Comparison of ENCODE assay signal across 8 mouse cellular contexts in the genomic region with DNA sequence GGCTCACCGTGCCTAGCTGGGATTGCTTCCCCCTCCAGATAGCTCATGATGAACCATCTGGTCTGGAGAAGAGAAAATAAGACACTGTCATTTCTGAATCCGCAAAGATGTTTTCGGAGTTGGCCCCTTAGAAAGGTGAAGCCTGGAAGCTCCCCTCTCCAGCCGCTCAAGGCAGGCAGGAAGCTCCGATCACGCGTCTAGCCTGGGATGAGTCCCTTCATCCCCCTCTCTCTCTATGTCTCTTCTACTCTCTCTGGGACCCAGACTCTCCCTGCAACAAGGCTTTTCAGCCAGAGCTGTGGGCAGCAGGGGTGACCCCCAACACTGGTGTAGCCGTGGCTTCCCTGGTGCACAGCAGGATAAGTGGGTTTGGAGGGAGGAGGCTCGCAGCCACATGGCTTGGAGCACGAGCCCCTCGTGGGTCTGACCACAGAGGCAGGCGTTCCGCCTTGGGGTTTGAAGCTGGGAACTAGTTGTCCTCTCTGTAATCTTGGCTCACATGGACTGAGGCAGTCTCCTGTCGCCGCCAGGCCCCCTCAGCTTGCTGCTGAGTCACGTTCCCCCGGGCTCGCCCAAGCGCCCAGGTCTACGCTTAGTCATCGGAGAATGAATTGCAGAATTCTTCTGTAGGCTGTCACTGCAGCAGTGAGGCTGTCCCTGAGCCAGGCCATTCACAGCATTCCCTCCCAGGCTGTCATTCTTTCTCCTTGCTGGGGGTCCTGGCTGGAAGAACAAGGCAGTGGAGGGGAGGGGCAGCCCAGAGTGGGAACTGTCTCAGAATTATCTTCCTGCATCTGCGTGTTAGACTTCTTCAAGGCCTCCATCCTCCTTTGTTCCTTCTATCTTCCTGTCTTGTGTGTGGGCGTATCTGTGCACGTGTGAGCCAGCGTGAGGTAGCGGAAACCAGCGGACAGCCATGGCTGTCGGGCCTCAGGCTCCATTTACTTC. TPM values are rescaled to one million over a fixed set of nuclear protein-coding genes. Genes with fewer than 3 reads are reported as not detected.
DNase-seq lines count a peak whose midpoint lies in the region; ATAC-seq and TF ChIP-seq lines count a peak whose summit lies in the region.

No protein-coding gene starts in this region.

- H3K9ac ChIP-seq in intestine, embryonic 16.5 days (ENCODE audit: low read depth, low read length) = no peak overlapping the region

- no peaks in the 10 kb centered on the region for H3K36me3 ChIP-seq in intestine, embryonic 16.5 days (ENCODE audit: control insufficient read depth, insufficient read depth, low read length)

- intact Hi-C loops in gastrocnemius, adult 2 months (cut with DNase I) = no loop called here

- no peak overlapping the region for H3K4me3 ChIP-seq in bone marrow, adult 2 months (replicated peaks; ENCODE audit: control insufficient read depth, low read depth, low read length)
- no peak overlapping the region for H3K4me3 ChIP-seq in gastrocnemius, adult 2 months
- no peak overlapping the region for H3K4me3 ChIP-seq in intestine, embryonic 16.5 days (ENCODE audit: low read length)

- no peak for TF ChIP-seq CTCF in bone marrow, adult 2 months (IDR thresholded peaks at IDR 0.05; ENCODE audit: control insufficient read depth, insufficient read depth, low read length)
- TF ChIP-seq CTCF in gastrocnemius, adult 2 months (IDR thresholded peaks at IDR 0.05) = no peak

- 29% methylated on average over 28 of the region's 28 CpGs for WGBS in bone marrow, adult 2 months
- WGBS in intestine, embryonic 16.5 days = 63% methylated on average over 28 of the region's 28 CpGs

- peak; percentile 15; the same call in 1 of the 2 replicates for TF ChIP-seq POLR2A in bone marrow, adult 2 months (IDR thresholded peaks at IDR 0.05; ENCODE audit: borderline replicate concordance, control insufficient read depth, low read depth, low read length)

- no peaks in the 10 kb centered on the region for H3K9me3 ChIP-seq in intestine, embryonic 16.5 days (ENCODE audit: control insufficient read depth, low read length)

- peaks cover 3% of the 10 kb centered on the region; the same call in 1 of the 2 replicates for H3K4me1 ChIP-seq in bone marrow, adult 2 months (ENCODE audit: control insufficient read depth, insufficient read depth, low read length)
- no peaks in the 10 kb centered on the region; the same call in 1 of the 2 replicates for H3K4me1 ChIP-seq in intestine, embryonic 16.5 days (ENCODE audit: control insufficient read depth, insufficient read depth, low read length)

- peak; percentile 73 for ATAC-seq in intestine, embryonic 16.5 days
- peak; percentile 84 for ATAC-seq in megakaryocyte progenitor cell, adult 5-6 weeks (replicated peaks; ENCODE audit: poor library complexity)

- no peaks in the 10 kb centered on the region for H3K27me3 ChIP-seq in intestine, embryonic 16.5 days (replicated peaks; ENCODE audit: control insufficient read depth, insufficient read depth, low read length)

- H3K4me2 ChIP-seq in intestine, embryonic 16.5 days (ENCODE audit: low read depth, low read length) = no peak overlapping the region

- peak; percentile 52 to 56 for DNase-seq in cerebellum, postnatal 10 days
- no peak for DNase-seq in cerebellum, adult 11-12 months
- peak; percentile 95 for DNase-seq in 416B (ENCODE audit: low read depth)
- peak; percentile 74 for DNase-seq in gastrocnemius, adult 2 months
- DNase-seq in thymus, postnatal 10 days (ENCODE audit: low spot score in 2 of 2) = peak; percentile 39 to 53

- peak overlapping the region; percentile 77 for H3K27ac ChIP-seq in bone marrow, adult 2 months (ENCODE audit: control insufficient read depth, insufficient read depth, low read depth, low read length, poor library complexity)
- H3K27ac ChIP-seq in gastrocnemius, adult 2 months = peak overlapping the region; percentile 70
- no peak overlapping the region for H3K27ac ChIP-seq in intestine, embryonic 16.5 days (ENCODE audit: low read length)

RNA-seq across cellular contexts. Expression of gene Trim56, which starts 13.2 kb away (rescaled TPM):
- polyA plus RNA-seq in bone marrow, adult 2 months (2011; ENCODE audit: insufficient read depth, insufficient read length, low replicate concordance, missing spikeins) = 25.2 and 31.3 TPM in 2 replicates
- total RNA-seq in gastrocnemius, adult 2 months (2021) = 1 to 10 TPM; 7.5 to 9.3 TPM
- polyA plus RNA-seq in intestine, embryonic 16.5 days (2015; fragmentation: Nextera tagmentation; extraction: Ambion mirVana) = 5.5 and 6.5 TPM in 2 replicates
- 8.1 and 8.7 TPM in 2 replicates for total RNA-seq in megakaryocyte progenitor cell, adult 5-6 weeks (2015)
- total RNA-seq in megakaryocyte progenitor cell, adult 5-6 weeks (2017) = 24.7 and 25.6 TPM in 2 replicates

RNA-seq across cellular contexts. Expression of gene Serpine1, which starts 30.8 kb away (rescaled TPM):
- polyA plus RNA-seq in bone marrow, adult 2 months (2011; ENCODE audit: insufficient read depth, insufficient read length, low replicate concordance, missing spikeins) = 0.95 and 3.1 TPM in 2 replicates
- 1 to 10 TPM; 2.5 to 2.8 TPM for total RNA-seq in gastrocnemius, adult 2 months (2021)
- polyA plus RNA-seq in intestine, embryonic 16.5 days (2015; fragmentation: Nextera tagmentation; extraction: Ambion mirVana) = 0.24 and 0.29 TPM in 2 replicates
- 0.22 TPM in 1 of 2 replicates, not detected in the other for total RNA-seq in megakaryocyte progenitor cell, adult 5-6 weeks (2015)
- total RNA-seq in megakaryocyte progenitor cell, adult 5-6 weeks (2017) = not detected in 2 replicates

RNA-seq across cellular contexts. Expression of gene Muc3, which starts 46.3 kb away (rescaled TPM):
- polyA plus RNA-seq in bone marrow, adult 2 months (2011; ENCODE audit: insufficient read depth, insufficient read length, low replicate concordance, missing spikeins) = not detected in 2 replicates
- total RNA-seq in gastrocnemius, adult 2 months (2021) = not detected
- 5.6 and 6.1 TPM in 2 replicates for polyA plus RNA-seq in intestine, embryonic 16.5 days (2015; fragmentation: Nextera tagmentation; extraction: Ambion mirVana)
- total RNA-seq in megakaryocyte progenitor cell, adult 5-6 weeks (2015) = not detected in 2 replicates
- not detected in 2 replicates for total RNA-seq in megakaryocyte progenitor cell, adult 5-6 weeks (2017)

RNA-seq across cellular contexts. Expression of gene Ap1s1, which starts 56.9 kb away (rescaled TPM):
- polyA plus RNA-seq in bone marrow, adult 2 months (2011; ENCODE audit: insufficient read depth, insufficient read length, low replicate concordance, missing spikeins) = 45.8 and 71.9 TPM in 2 replicates
- 10 to 100 TPM; 12.4 to 19.2 TPM for total RNA-seq in gastrocnemius, adult 2 months (2021)
- 284 and 285 TPM in 2 replicates for polyA plus RNA-seq in intestine, embryonic 16.5 days (2015; fragmentation: Nextera tagmentation; extraction: Ambion mirVana)
- 37.8 and 41.2 TPM in 2 replicates for total RNA-seq in megakaryocyte progenitor cell, adult 5-6 weeks (2015)
- 67.3 and 87.2 TPM in 2 replicates for total RNA-seq in megakaryocyte progenitor cell, adult 5-6 weeks (2017)
